Mouse (Mus musculus): ENCODE measurements at regions not wholly inside any gene's neighbourhood (a gene's known extent, or its start where the extent isn't known, plus 50 kb on each side); places are given as distances from the start of the nearest gene placed in this dataset.
"Not testable (repeated sequence)": the region's sequence is repeated elsewhere in the genome, so short reads cannot be mapped to it uniquely, and the experiment has no call there.

- H3K4me1 ChIP-seq = peaks cover 5% of the 10 kb centered on the region
- no peak overlapping the region for H3K9ac ChIP-seq
- H3K27me3 ChIP-seq = no peaks in the 10 kb centered on the region
- no peak overlapping the region for H3K27ac ChIP-seq
- ATAC-seq (ENCODE audit: low FRiP score) = peak; percentile 85
- H3K4me3 ChIP-seq = no peak overlapping the region
- H3K36me3 ChIP-seq = no peaks in the 10 kb centered on the region
- no peak overlapping the region for H3K4me2 ChIP-seq (replicated peaks)
- H3K9me3 ChIP-seq (replicated peaks) = no peaks in the 10 kb centered on the region
- WGBS = 6% methylated on average over 1 of the region's 1 CpGs
Measured at GRCm38 (mm10) chr11:40309646-40310045, 385.4 kb downstream of the Mat2b start.

- H3K27ac ChIP-seq = no peak overlapping the region
- ATAC-seq (ENCODE audit: low FRiP score) = no peak
- no peak overlapping the region for H3K4me3 ChIP-seq
- no peaks in the 10 kb centered on the region for H3K27me3 ChIP-seq
- WGBS = 87% methylated on average over 2 of the region's 2 CpGs
- H3K4me2 ChIP-seq (replicated peaks) = no peak overlapping the region
- no peak overlapping the region for H3K9ac ChIP-seq
- H3K4me1 ChIP-seq = no peaks in the 10 kb centered on the region
- H3K9me3 ChIP-seq (replicated peaks) = no peaks in the 10 kb centered on the region
- H3K36me3 ChIP-seq = no peaks in the 10 kb centered on the region
Measured at GRCm38 (mm10) chr11:40302568-40302967, 392.4 kb downstream of the Mat2b start.

GRCm38 (mm10) chr11:40299987-40300386, 395.0 kb downstream of the Mat2b start:
- not testable (repeated sequence) for H3K27me3 ChIP-seq; H3K4me2 ChIP-seq (replicated peaks); H3K9me3 ChIP-seq (replicated peaks); H3K9ac ChIP-seq; ATAC-seq (ENCODE audit: low FRiP score); H3K4me1 ChIP-seq; H3K36me3 ChIP-seq; H3K27ac ChIP-seq; H3K4me3 ChIP-seq
- 79% methylated on average over 10 of the region's 10 CpGs for WGBS

- H3K27ac ChIP-seq = peak overlapping the region; percentile 12; the same call in 1 of the 2 replicates
- H3K9ac ChIP-seq = no peak overlapping the region
- H3K4me3 ChIP-seq = no peak overlapping the region
- ATAC-seq (ENCODE audit: low FRiP score) = peak; percentile 46; the same call in 1 of the 2 replicates
- H3K4me1 ChIP-seq = peaks cover 2% of the 10 kb centered on the region; the same call in 1 of the 2 replicates
- no peaks in the 10 kb centered on the region for H3K36me3 ChIP-seq
- WGBS = 16% methylated on average over 1 of the region's 1 CpGs
- no peak overlapping the region for H3K4me2 ChIP-seq (replicated peaks)
- H3K27me3 ChIP-seq = no peaks in the 10 kb centered on the region
- H3K9me3 ChIP-seq (replicated peaks) = no peaks in the 10 kb centered on the region
Measured at GRCm38 (mm10) chr11:40286936-40287335, 408.1 kb downstream of the Mat2b start.

- Histone ChIP-seq H3K36me3 (no peaks in the 10 kb centered on the region), H3K9me3 (replicated peaks) (no peaks in the 10 kb centered on the region), H3K9ac (no peak overlapping the region), H3K27ac (no peak overlapping the region), H3K4me1 (peaks cover 2% of the 10 kb centered on the region; the same call in 1 of the 2 replicates), H3K4me3 (no peak overlapping the region), H3K27me3 (no peaks in the 10 kb centered on the region), H3K4me2 (replicated peaks) (no peak overlapping the region)
- WGBS = 40% methylated on average over 4 of the region's 4 CpGs
- peak; percentile 75 for ATAC-seq (ENCODE audit: low FRiP score)
Measured at GRCm38 (mm10) chr11:40286391-40286790, 408.6 kb downstream of the Mat2b start.

GRCm38 (mm10) chr11:40276737-40277136, 418.3 kb downstream of the Mat2b start:
- no peak overlapping the region for H3K27ac ChIP-seq
- H3K27me3 ChIP-seq = no peaks in the 10 kb centered on the region
- H3K4me1 ChIP-seq = no peaks in the 10 kb centered on the region
- no peak overlapping the region for H3K9ac ChIP-seq
- WGBS = 73% methylated on average over 1 of the region's 1 CpGs
- no peaks in the 10 kb centered on the region for H3K9me3 ChIP-seq (replicated peaks)
- H3K36me3 ChIP-seq = no peaks in the 10 kb centered on the region
- no peak overlapping the region for H3K4me3 ChIP-seq
- no peak overlapping the region for H3K4me2 ChIP-seq (replicated peaks)
- ATAC-seq (ENCODE audit: low FRiP score) = peak; percentile 69; the same call in 1 of the 2 replicates

- H3K36me3 ChIP-seq = no peaks in the 10 kb centered on the region
- no peak overlapping the region for H3K4me2 ChIP-seq (replicated peaks)
- WGBS = 87% methylated on average over 12 of the region's 12 CpGs
- H3K4me3 ChIP-seq = no peak overlapping the region
- H3K9ac ChIP-seq = no peak overlapping the region
- no peak for ATAC-seq (ENCODE audit: low FRiP score)
- H3K4me1 ChIP-seq = no peaks in the 10 kb centered on the region
- H3K27ac ChIP-seq = no peak overlapping the region
- H3K27me3 ChIP-seq = no peaks in the 10 kb centered on the region
- H3K9me3 ChIP-seq (replicated peaks) = no peaks in the 10 kb centered on the region
Measured at GRCm38 (mm10) chr11:40253123-40253522, 441.9 kb downstream of the Mat2b start.

- H3K4me1 ChIP-seq = no peaks in the 10 kb centered on the region
- no peak overlapping the region for H3K9ac ChIP-seq
- no peaks in the 10 kb centered on the region for H3K9me3 ChIP-seq (replicated peaks)
- WGBS = 93% methylated on average over 3 of the region's 3 CpGs
- H3K27me3 ChIP-seq = no peaks in the 10 kb centered on the region
- ATAC-seq (ENCODE audit: low FRiP score) = no peak
- H3K4me2 ChIP-seq (replicated peaks) = no peak overlapping the region
- H3K27ac ChIP-seq = no peak overlapping the region
- H3K36me3 ChIP-seq = no peaks in the 10 kb centered on the region
- H3K4me3 ChIP-seq = no peak overlapping the region
Measured at GRCm38 (mm10) chr11:40252399-40252798, 442.6 kb downstream of the Mat2b start.

- Histone ChIP-seq H3K4me2 (replicated peaks) (no peak overlapping the region), H3K27me3 (no peaks in the 10 kb centered on the region), H3K27ac (no peak overlapping the region), H3K9ac (no peak overlapping the region), H3K9me3 (replicated peaks) (no peaks in the 10 kb centered on the region), H3K36me3 (no peaks in the 10 kb centered on the region), H3K4me3 (no peak overlapping the region), H3K4me1 (no peaks in the 10 kb centered on the region)
- WGBS = 82% methylated on average over 2 of the region's 2 CpGs
- ATAC-seq (ENCODE audit: low FRiP score) = no peak
Measured at GRCm38 (mm10) chr11:40251131-40251530, 443.9 kb downstream of the Mat2b start.

GRCm38 (mm10) chr11:40216391-40216790, 478.6 kb downstream of the Mat2b start:
- H3K27ac ChIP-seq = no peak overlapping the region
- H3K9ac ChIP-seq = no peak overlapping the region
- no peaks in the 10 kb centered on the region for H3K9me3 ChIP-seq (replicated peaks)
- H3K36me3 ChIP-seq = no peaks in the 10 kb centered on the region
- no peak overlapping the region for H3K4me2 ChIP-seq (replicated peaks)
- H3K27me3 ChIP-seq = no peaks in the 10 kb centered on the region
- no peak for ATAC-seq (ENCODE audit: low FRiP score)
- no peak overlapping the region for H3K4me3 ChIP-seq
- WGBS = 52% methylated on average over 8 of the region's 8 CpGs
- no peaks in the 10 kb centered on the region for H3K4me1 ChIP-seq
